In genomic region chr11:3292711-3293249, GRCm38 (mm10) we compare ENCODE assay signal across 8 mouse cellular contexts. TPM values are rescaled to one million over a fixed set of nuclear protein-coding genes. Genes with fewer than 3 reads are reported as not detected.
A peak's percentile ranks its signal among the peaks of the same experiment; 100 is the strongest.
DNase-seq lines count a peak whose midpoint lies in the region; ATAC-seq and TF ChIP-seq lines count a peak whose summit lies in the region.

No protein-coding gene starts in this region.

- 12% methylated on average over 8 of the region's 8 CpGs for WGBS in cerebellum, adult 2 months
- WGBS in heart, embryonic 14.5 days: under 1% methylated on average over 8 of the region's 8 CpGs
- WGBS in midbrain, embryonic 11.5 days: 0% methylated on average over 8 of the region's 8 CpGs

- no peak for ATAC-seq in heart, embryonic 14.5 days (ENCODE audit: insufficient number of reproducible peaks, insufficient read depth, low FRiP score, low read depth)
- peak; percentile 69 for ATAC-seq in midbrain, embryonic 11.5 days (ENCODE audit: low FRiP score)
- no peak for ATAC-seq in granulocyte monocyte progenitor cell, adult 5-6 weeks (replicated peaks; ENCODE audit: poor library complexity, severe bottlenecking)

- peaks cover 14% of the 10 kb centered on the region for H3K4me1 ChIP-seq in cerebellum, adult 2 months (ENCODE audit: control insufficient read depth, insufficient read depth, low read length)
- H3K4me1 ChIP-seq in heart, embryonic 14.5 days (ENCODE audit: control insufficient read depth in 2 of 2, insufficient read depth in 2 of 2, low read length in 2 of 2): peaks cover 19 to 38% of the 10 kb centered on the region in 2 experiments
- H3K4me1 ChIP-seq in midbrain, embryonic 11.5 days (ENCODE audit: control insufficient read depth, insufficient read depth, low read length): peaks cover 29% of the 10 kb centered on the region

- no peak for TF ChIP-seq CTCF in gastrocnemius, adult 2 months (IDR thresholded peaks at IDR 0.05)
- TF ChIP-seq CTCF in cerebellum, adult 2 months (IDR thresholded peaks at IDR 0.05; ENCODE audit: borderline replicate concordance, insufficient read depth, low read depth, low read length): no peak

- H3K4me3 ChIP-seq in gastrocnemius, adult 2 months: peak overlapping the region; percentile 94
- peak overlapping the region; percentile 92 for H3K4me3 ChIP-seq in cerebellum, adult 2 months (replicated peaks; ENCODE audit: insufficient read depth, low read depth, low read length)
- peak overlapping the region; percentile 67 to 74 for H3K4me3 ChIP-seq in heart, embryonic 14.5 days (ENCODE audit: control insufficient read depth in 1 of 2, insufficient read depth in 1 of 2, low read depth in 1 of 2, low read length in 2 of 2)
- H3K4me3 ChIP-seq in midbrain, embryonic 11.5 days (ENCODE audit: low read depth, low read length): peak overlapping the region; percentile 92

- DNase-seq in gastrocnemius, adult 2 months: no peak
- no peak for DNase-seq in gastrocnemius, postnatal 10 days
- DNase-seq in cerebellum, adult 2 months: peak in 1 of 2 experiments; percentile 35
- peak; percentile 76 for DNase-seq in kidney, postnatal 14 days
- peak; percentile 98 for DNase-seq in midbrain, embryonic 11.5 days (ENCODE audit: low spot score, missing footprints)
- no peak for DNase-seq in right cerebral cortex, adult 18-20 months

- H3K27ac ChIP-seq in gastrocnemius, adult 2 months: peak overlapping the region; percentile 99
- H3K27ac ChIP-seq in cerebellum, adult 2 months (ENCODE audit: insufficient read depth, low read length): no peak overlapping the region
- H3K27ac ChIP-seq in heart, embryonic 14.5 days (replicated peaks in 1 of 2; ENCODE audit: control insufficient read depth in 1 of 2, insufficient read depth in 1 of 2, low read depth in 2 of 2, low read length in 2 of 2): peak overlapping the region; percentile 69 to 100; a peak in 3 of 4 replicates
- H3K27ac ChIP-seq in midbrain, embryonic 11.5 days (ENCODE audit: low read depth, low read length): peak overlapping the region; percentile 100

- H3K9me3 ChIP-seq in heart, embryonic 14.5 days (ENCODE audit: control insufficient read depth, low read length): no peaks in the 10 kb centered on the region
- H3K9me3 ChIP-seq in midbrain, embryonic 11.5 days (ENCODE audit: control insufficient read depth, low read length): no peaks in the 10 kb centered on the region

- peak overlapping the region; percentile 98 for H3K9ac ChIP-seq in heart, embryonic 14.5 days (ENCODE audit: low read length)
- peak overlapping the region; percentile 100 for H3K9ac ChIP-seq in midbrain, embryonic 11.5 days (ENCODE audit: low read length)

- H3K27me3 ChIP-seq in cerebellum, adult 2 months (ENCODE audit: control insufficient read depth, insufficient read depth, low read length): no peaks in the 10 kb centered on the region
- H3K27me3 ChIP-seq in heart, embryonic 14.5 days (ENCODE audit: control insufficient read depth, insufficient read depth, low read length): no peaks in the 10 kb centered on the region
- H3K27me3 ChIP-seq in midbrain, embryonic 11.5 days (ENCODE audit: control insufficient read depth, insufficient read depth, low read length): no peaks in the 10 kb centered on the region

- peak overlapping the region; percentile 83 for H3K4me2 ChIP-seq in heart, embryonic 14.5 days (ENCODE audit: low read length)
- H3K4me2 ChIP-seq in midbrain, embryonic 11.5 days: peak overlapping the region; percentile 100

- intact Hi-C loops in gastrocnemius, adult 2 months (cut with DNase I): loop anchor here (5.0 kb wide), 1 partner anchor 35 kb away; no protein-coding TSS in a partner anchor

- peaks cover 50% of the 10 kb centered on the region for H3K36me3 ChIP-seq in heart, embryonic 14.5 days (ENCODE audit: control insufficient read depth, insufficient read depth, low read length)
- H3K36me3 ChIP-seq in midbrain, embryonic 11.5 days (ENCODE audit: control insufficient read depth, insufficient read depth, low read length): peaks cover 14% of the 10 kb centered on the region

- no peak for TF ChIP-seq POLR2A in cerebellum, adult 2 months (IDR thresholded peaks at IDR 0.05; ENCODE audit: borderline replicate concordance, insufficient read depth, low read length)

RNA-seq across cellular contexts. Expression of gene Patz1, which starts 4.1 kb away (rescaled TPM):
- total RNA-seq in gastrocnemius, adult 2 months (2021): 10 to 100 TPM; 11.9 to 17.2 TPM
- 10 to 100 TPM; 19.5 to 21.0 TPM for total RNA-seq in gastrocnemius, postnatal 10 days (2021)
- polyA plus RNA-seq in cerebellum, adult 2 months (2012; rRNA removed): 41.0 and 44.1 TPM in 2 replicates
- polyA plus RNA-seq in heart, embryonic 14.5 days (2014; fragmentation: Nextera tagmentation; extraction: Ambion mirVana): 23.7 and 26.2 TPM in 2 replicates
- polyA plus RNA-seq in midbrain, embryonic 11.5 days (2014; fragmentation: Nextera tagmentation; extraction: Ambion mirVana): 107 and 116 TPM in 2 replicates
- total RNA-seq in granulocyte monocyte progenitor cell, adult 5-6 weeks (2014; fragmentation: Nextera tagmentation): 98.0 and 105 TPM in 2 replicates
- total RNA-seq in granulocyte monocyte progenitor cell, adult 5-6 weeks (2017): 65.0 and 73.9 TPM in 2 replicates

RNA-seq across cellular contexts. Expression of gene Drg1, which starts 26.6 kb away (rescaled TPM):
- total RNA-seq in gastrocnemius, adult 2 months (2021): 10 to 100 TPM; 44.1 to 45.0 TPM
- 10 to 100 TPM; 47.3 to 52.0 TPM for total RNA-seq in gastrocnemius, postnatal 10 days (2021)
- polyA plus RNA-seq in cerebellum, adult 2 months (2012; rRNA removed): 83.2 and 85.9 TPM in 2 replicates
- 150 and 155 TPM in 2 replicates for polyA plus RNA-seq in heart, embryonic 14.5 days (2014; fragmentation: Nextera tagmentation; extraction: Ambion mirVana)
- polyA plus RNA-seq in midbrain, embryonic 11.5 days (2014; fragmentation: Nextera tagmentation; extraction: Ambion mirVana): 327 and 332 TPM in 2 replicates
- 132 and 172 TPM in 2 replicates for total RNA-seq in granulocyte monocyte progenitor cell, adult 5-6 weeks (2014; fragmentation: Nextera tagmentation)
- 229 and 265 TPM in 2 replicates for total RNA-seq in granulocyte monocyte progenitor cell, adult 5-6 weeks (2017)

RNA-seq across cellular contexts. Expression of gene Pik3ip1, which starts 37.4 kb away (rescaled TPM):
- 10 to 100 TPM; 17.7 to 21.7 TPM for total RNA-seq in gastrocnemius, adult 2 months (2021)
- 10 to 100 TPM; 11.0 to 15.8 TPM for total RNA-seq in gastrocnemius, postnatal 10 days (2021)
- polyA plus RNA-seq in cerebellum, adult 2 months (2012; rRNA removed): 68.2 and 76.1 TPM in 2 replicates
- polyA plus RNA-seq in heart, embryonic 14.5 days (2014; fragmentation: Nextera tagmentation; extraction: Ambion mirVana): 32.2 TPM in 2 replicates
- polyA plus RNA-seq in midbrain, embryonic 11.5 days (2014; fragmentation: Nextera tagmentation; extraction: Ambion mirVana): 10.5 and 12.1 TPM in 2 replicates
- 30.2 and 35.9 TPM in 2 replicates for total RNA-seq in granulocyte monocyte progenitor cell, adult 5-6 weeks (2014; fragmentation: Nextera tagmentation)
- 44.8 and 63.1 TPM in 2 replicates for total RNA-seq in granulocyte monocyte progenitor cell, adult 5-6 weeks (2017)

Comparison
In these comparisons a context has a peak if more than half of its experiments do, and no peak if none do; other contexts are left out.
1. DNase-seq: peak in kidney, postnatal 14 days (single experiment) and midbrain, embryonic 11.5 days (single experiment); none in gastrocnemius, adult 2 months (single experiment), gastrocnemius, postnatal 10 days (single experiment) and right cerebral cortex, adult 18-20 months (single experiment).
2. Peak in every context shown above with its lines, with median percentiles within 50 percentile points of each other: H3K4me3 ChIP-seq.